Mouse (Mus musculus) ES-Bruce4 (cell line): ENCODE measurements at regions not wholly inside any gene's neighbourhood (a gene's known extent, or its start where the extent isn't known, plus 50 kb on each side); places are given as distances from the start of the nearest gene placed in this dataset.

ENCODE experiments used
- CTCF ChIP-seq: IDR thresholded peaks from one replicate; pipeline ENCODE4 v1.8.1; 2011; ENCODE audit warnings: low read depth, low read length
- EP300 ChIP-seq: IDR thresholded peaks from 2 replicates; pipeline ENCODE4 v1.6.1; 2011; ENCODE audit warnings: low read depth, low read length; ENCODE audit not compliant: insufficient read depth
- POLR2A ChIP-seq: IDR thresholded peaks from one replicate; pipeline ENCODE4 v1.8.1; 2011; ENCODE audit warnings: low read length; ENCODE audit not compliant: insufficient read depth

DNA sequence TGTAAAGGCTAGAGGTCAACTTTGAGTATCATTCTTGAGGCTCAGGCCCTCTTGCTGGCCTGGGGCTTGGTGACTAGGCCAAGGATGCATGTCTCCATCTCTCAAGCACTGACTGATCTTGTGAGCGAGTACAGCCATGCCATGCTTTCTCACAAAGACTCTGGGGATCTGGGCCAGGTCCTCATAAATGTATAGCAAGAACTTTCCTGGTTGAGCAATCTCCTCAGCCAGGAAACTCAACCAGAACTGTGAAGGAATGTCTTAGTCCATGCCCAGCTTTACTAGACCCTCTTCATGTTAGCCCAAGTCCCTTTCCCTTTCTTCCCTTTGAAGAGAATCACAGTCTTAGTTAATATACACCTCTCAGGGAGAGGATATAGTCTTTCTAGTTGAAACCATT, 96.9 kb upstream of the Frmd6 start:
- TF ChIP-seq CTCF (no peak), EP300 (no peak), POLR2A (no peak)
